In genomic region chr6:119661081-119661493, GRCm38 (mm10) we compare ENCODE assay signal across 11 mouse cellular contexts.
DNase-seq lines count a peak whose midpoint lies in the region; ATAC-seq and TF ChIP-seq lines count a peak whose summit lies in the region.
"Had no signal": no experiment of that assay in that cellular context is flagged by ENCODE, and none has a peak within 500 bp of the region (broad histone marks: within the 10 kb centered on the region; RNA-seq: fewer than 3 reads in every experiment).

No protein-coding gene starts in this region.

- H3K27ac ChIP-seq in intestine, postnatal 0 days (ENCODE audit: low read depth, low read length), result no peak overlapping the region
- no peak overlapping the region for H3K27ac ChIP-seq in intestine, embryonic 16.5 days (ENCODE audit: low read length)
- H3K27ac ChIP-seq: liver, embryonic 13.5 days had no signal

- H3K4me2 ChIP-seq in intestine, postnatal 0 days (replicated peaks; ENCODE audit: low read depth), result no peak overlapping the region
- no peak overlapping the region for H3K4me2 ChIP-seq in intestine, embryonic 16.5 days (ENCODE audit: low read depth, low read length)
- H3K4me2 ChIP-seq: liver, embryonic 13.5 days had no signal

- TF ChIP-seq CTCF in intestine, postnatal 0 days (IDR thresholded peaks at IDR 0.05; ENCODE audit: low read depth), result no peak

- no peak for DNase-seq in cerebellum, postnatal 4 days (ENCODE audit: low spot score in 2 of 2)
- DNase-seq in cerebellum, adult 8-10 months, result peak; percentile 55
- peak; percentile 52 for DNase-seq in kidney, postnatal 14 days
- no peak for DNase-seq in layer of hippocampus, adult 18-20 months (ENCODE audit: low spot score in 2 of 2)
- no peak for DNase-seq in right cerebral cortex, adult 2 months (ENCODE audit: low spot score in 2 of 2)
- DNase-seq: liver, embryonic 13.5 days; lung, postnatal 4 days; thymus, postnatal 25 days had no signal

- peak; percentile 56 for ATAC-seq in cerebellum, adult (ENCODE audit: insufficient number of reproducible peaks, low FRiP score, low TSS enrichment)
- peak; percentile 24; the same call in 1 of the 2 replicates for ATAC-seq in intestine, postnatal 0 days
- no peak for ATAC-seq in intestine, embryonic 16.5 days

- H3K4me3 ChIP-seq in intestine, postnatal 0 days (ENCODE audit: low read depth, low read length), result no peak overlapping the region
- H3K4me3 ChIP-seq in intestine, embryonic 16.5 days (ENCODE audit: low read length), result no peak overlapping the region
- H3K4me3 ChIP-seq: liver, embryonic 13.5 days had no signal

- no peaks in the 10 kb centered on the region for H3K36me3 ChIP-seq in intestine, postnatal 0 days (ENCODE audit: control insufficient read depth, insufficient read depth)
- H3K36me3 ChIP-seq in intestine, embryonic 16.5 days (ENCODE audit: control insufficient read depth, insufficient read depth, low read length), result no peaks in the 10 kb centered on the region
- H3K36me3 ChIP-seq: liver, embryonic 13.5 days had no signal

- H3K9me3 ChIP-seq in intestine, postnatal 0 days (ENCODE audit: control insufficient read depth), result no peaks in the 10 kb centered on the region
- H3K9me3 ChIP-seq in intestine, embryonic 16.5 days (ENCODE audit: control insufficient read depth, low read length), result no peaks in the 10 kb centered on the region
- H3K9me3 ChIP-seq: liver, embryonic 13.5 days had no signal

- no peak overlapping the region for H3K9ac ChIP-seq in intestine, postnatal 0 days (ENCODE audit: low read depth, low read length)
- H3K9ac ChIP-seq in intestine, embryonic 16.5 days (ENCODE audit: low read depth, low read length), result no peak overlapping the region
- H3K9ac ChIP-seq: liver, embryonic 13.5 days had no signal

- no peaks in the 10 kb centered on the region for H3K27me3 ChIP-seq in intestine, postnatal 0 days (replicated peaks; ENCODE audit: control insufficient read depth, insufficient read depth, low read length)
- H3K27me3 ChIP-seq in intestine, embryonic 16.5 days (replicated peaks; ENCODE audit: control insufficient read depth, insufficient read depth, low read length), result no peaks in the 10 kb centered on the region
- H3K27me3 ChIP-seq: liver, embryonic 13.5 days had no signal

- WGBS in intestine, postnatal 0 days, result 49% methylated on average over 3 of the region's 3 CpGs
- WGBS in intestine, embryonic 16.5 days, result 64% methylated on average over 3 of the region's 3 CpGs

- H3K4me1 ChIP-seq in intestine, postnatal 0 days (replicated peaks; ENCODE audit: control insufficient read depth, insufficient read depth, low read length), result no peaks in the 10 kb centered on the region
- H3K4me1 ChIP-seq in intestine, embryonic 16.5 days (ENCODE audit: control insufficient read depth, insufficient read depth, low read length), result no peaks in the 10 kb centered on the region
- H3K4me1 ChIP-seq: liver, embryonic 13.5 days had no signal

Comparison
In these comparisons a context has a peak if more than half of its experiments do, and no peak if none do; other contexts are left out.
1. DNase-seq: peak in cerebellum, adult 8-10 months (single experiment) and kidney, postnatal 14 days (single experiment); none in cerebellum, postnatal 4 days (0 of 2), layer of hippocampus, adult 18-20 months (0 of 2) and right cerebral cortex, adult 2 months (0 of 2).